ENCODE assay signal across 18 mouse cellular contexts in the genomic region with DNA sequence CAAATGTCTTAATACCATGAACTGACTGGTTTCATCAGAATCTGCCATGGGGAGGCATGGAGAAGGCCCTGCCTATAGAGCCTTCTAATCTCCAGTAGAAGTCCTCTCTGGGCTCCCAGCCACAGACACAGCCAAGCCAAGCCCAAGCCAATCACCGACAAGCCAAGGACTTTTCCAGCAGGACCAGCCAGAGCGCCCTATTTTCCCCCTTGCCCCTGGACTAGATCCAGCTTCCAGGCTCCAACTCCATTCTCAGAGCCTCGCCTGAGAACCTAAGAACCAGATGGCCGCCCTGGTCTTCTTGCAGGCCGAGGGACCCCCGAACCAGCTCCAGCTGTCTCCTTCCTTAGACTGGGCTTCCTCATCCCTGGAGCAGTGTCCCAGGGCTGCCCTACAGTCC. TPM values are rescaled to one million over a fixed set of nuclear protein-coding genes. Genes with fewer than 3 reads are reported as not detected.
A peak's percentile ranks its signal among the peaks of the same experiment; 100 is the strongest.
DNase-seq lines count a peak whose midpoint lies in the region; ATAC-seq lines count a peak whose summit lies in the region.
"Had no signal": no experiment of that assay in that cellular context is flagged by ENCODE, and none has a peak within 500 bp of the region (broad histone marks: within the 10 kb centered on the region; RNA-seq: fewer than 3 reads in every experiment).

No protein-coding gene starts in this region.

- intact Hi-C loops in left cerebral cortex, postnatal 4 days (cut with DNase I): no loop called here
- intact Hi-C loops in left cerebral cortex, postnatal 25 days (cut with DNase I): no loop called here

- DNase-seq in cerebellum, postnatal 36 days: no peak
- DNase-seq in heart, adult 11 months: peak; percentile 54
- no peak for DNase-seq in heart, adult 18-20 months
- DNase-seq in left cerebral cortex, postnatal 4 days: peak; percentile 46
- no peak for DNase-seq in left cerebral cortex, postnatal 25 days (ENCODE audit: low spot score in 2 of 2)
- DNase-seq: adrenal gland, adult 2 months; adrenal gland, postnatal 25 days; B cell, adult 2 months; embryo, embryonic 11 days; gastrocnemius, postnatal 25 days; heart, postnatal 4 days; kidney, adult 11 months; kidney, adult 8-10 months had no signal

- 0 out of 2 replicates have a peak, but pooled peaks have one; percentile 6 for ATAC-seq in cerebellum, adult (ENCODE audit: insufficient number of reproducible peaks, low FRiP score, low TSS enrichment)
- ATAC-seq: forebrain, embryonic 15.5 days; intestine, embryonic 15.5 days; Patski had no signal

RNA-seq across cellular contexts. Expression of a gene that starts 26.2 kb away (rescaled TPM):
- 1 to 10 TPM; 1.2 to 2.3 TPM for total RNA-seq in heart, adult 18-20 months (2021)
- 100 to 1,000 TPM; 104 to 113 TPM for total RNA-seq in left cerebral cortex, postnatal 4 days (2021)
- total RNA-seq in left cerebral cortex, postnatal 25 days (2021): 10 to 100 TPM; 92.2 to 94.0 TPM
- total RNA-seq: CH12.LX had no signal

Comparison
In these comparisons a context has a peak if more than half of its experiments do, and no peak if none do; other contexts are left out.
1. DNase-seq: peak in heart, adult 11 months (single experiment) and left cerebral cortex, postnatal 4 days (single experiment); none in cerebellum, postnatal 36 days (0 of 2), heart, adult 18-20 months (0 of 2) and left cerebral cortex, postnatal 25 days (0 of 2).
2. RNA of a gene that starts 26.2 kb away (total RNA-seq): 104 to 113 TPM in left cerebral cortex, postnatal 4 days and 92.2 to 94.0 TPM in left cerebral cortex, postnatal 25 days; 1.2 to 2.3 TPM in heart, adult 18-20 months; every median in the first group is over 10 times any median in the second.